ENCODE assay signal across 9 mouse cellular contexts in the genomic region with DNA sequence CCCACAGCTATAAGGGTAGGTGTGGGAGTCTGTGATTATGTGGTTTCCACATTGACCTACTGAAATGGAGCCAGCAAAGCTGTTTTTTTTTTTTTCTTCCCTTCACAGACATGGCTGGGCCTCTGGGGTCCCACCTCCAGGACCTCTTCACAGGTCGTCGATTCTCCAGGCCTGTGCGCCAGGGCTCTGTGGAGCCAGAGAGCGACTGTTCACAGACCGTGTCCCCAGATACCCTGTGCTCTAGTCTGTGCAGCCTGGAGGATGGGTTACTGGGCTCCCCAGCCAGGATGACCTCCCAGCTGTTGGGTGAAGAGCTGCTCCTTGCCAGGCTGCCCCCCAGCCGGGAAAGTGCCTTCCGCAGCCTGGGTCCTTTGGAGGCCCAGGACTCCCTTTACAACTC. TPM values are rescaled to one million over a fixed set of nuclear protein-coding genes. Genes with fewer than 3 reads are reported as not detected.
DNase-seq lines count a peak whose midpoint lies in the region; ATAC-seq and TF ChIP-seq lines count a peak whose summit lies in the region.
"Had no signal": no experiment of that assay in that cellular context is flagged by ENCODE, and none has a peak within 500 bp of the region (broad histone marks: within the 10 kb centered on the region; RNA-seq: fewer than 3 reads in every experiment).

No protein-coding gene starts in this region.

- TF ChIP-seq POLR2A in limb, embryonic 14.5 days (IDR thresholded peaks at IDR 0.05; ENCODE audit: borderline replicate concordance, extremely low read depth, insufficient read depth, insufficient read length): no peak

- peak overlapping the region; percentile 27 for H3K4me3 ChIP-seq in forebrain, embryonic 10.5 days
- H3K4me3 ChIP-seq in forebrain, postnatal 0 days (ENCODE audit: low read depth, low read length): no peak overlapping the region
- H3K4me3 ChIP-seq in neural tube, embryonic 11.5 days (ENCODE audit: low read depth, low read length): no peak overlapping the region
- no peak overlapping the region for H3K4me3 ChIP-seq in neural tube, embryonic 15.5 days (replicated peaks)
- H3K4me3 ChIP-seq in limb, embryonic 14.5 days (replicated peaks; ENCODE audit: low read length): no peak overlapping the region
- H3K4me3 ChIP-seq: heart, embryonic 12.5 days had no signal

- H3K4me2 ChIP-seq in forebrain, postnatal 0 days (ENCODE audit: low read depth): no peak overlapping the region
- H3K4me2 ChIP-seq in neural tube, embryonic 11.5 days (ENCODE audit: low read depth): no peak overlapping the region
- no peak overlapping the region for H3K4me2 ChIP-seq in neural tube, embryonic 15.5 days
- H3K4me2 ChIP-seq in limb, embryonic 14.5 days (replicated peaks; ENCODE audit: low read depth, low read length, severe bottlenecking): no peak overlapping the region; the same call in 1 of the 2 replicates

- ATAC-seq in forebrain, postnatal 0 days: no peak
- no peak for ATAC-seq in neural tube, embryonic 11.5 days (ENCODE audit: insufficient read depth, low FRiP score, low TSS enrichment)
- ATAC-seq in neural tube, embryonic 15.5 days (ENCODE audit: low FRiP score): no peak
- ATAC-seq in limb, embryonic 14.5 days (ENCODE audit: low FRiP score, low read depth): no peak
- no peak for ATAC-seq in megakaryocyte, adult 5-6 weeks (ENCODE audit: poor library complexity, severe bottlenecking)

- 52% methylated on average over 7 of the region's 7 CpGs for WGBS in forebrain, embryonic 10.5 days
- WGBS in forebrain, postnatal 0 days: 43% methylated on average over 7 of the region's 7 CpGs
- WGBS in neural tube, embryonic 11.5 days: 48% methylated on average over 7 of the region's 7 CpGs
- 43% methylated on average over 7 of the region's 7 CpGs for WGBS in neural tube, embryonic 15.5 days
- WGBS in limb, embryonic 14.5 days: 42% methylated on average over 7 of the region's 7 CpGs

- H3K9me3 ChIP-seq in forebrain, embryonic 10.5 days: no peaks in the 10 kb centered on the region
- no peaks in the 10 kb centered on the region for H3K9me3 ChIP-seq in forebrain, postnatal 0 days (ENCODE audit: low read length)
- H3K9me3 ChIP-seq in neural tube, embryonic 11.5 days (ENCODE audit: control insufficient read depth, low read length): no peaks in the 10 kb centered on the region
- no peaks in the 10 kb centered on the region for H3K9me3 ChIP-seq in neural tube, embryonic 15.5 days (replicated peaks)
- H3K9me3 ChIP-seq in limb, embryonic 14.5 days (ENCODE audit: control insufficient read depth, low read length): no peaks in the 10 kb centered on the region
- H3K9me3 ChIP-seq: heart, embryonic 12.5 days had no signal

- no peak for DNase-seq in forebrain, embryonic 10.5 days (ENCODE audit: extremely low spot score, low spot score)
- no peak for DNase-seq in forebrain, postnatal 0 days
- DNase-seq in neural tube, embryonic 11.5 days (ENCODE audit: low spot score): no peak
- no peak for DNase-seq in limb, embryonic 14.5 days (ENCODE audit: low spot score)
- no peak for DNase-seq in urinary bladder, postnatal 14 days (ENCODE audit: low spot score)
- no peak for DNase-seq in adrenal gland, postnatal 4 days (ENCODE audit: low spot score in 2 of 2)

- peak overlapping the region; percentile 83 for H3K27ac ChIP-seq in forebrain, embryonic 10.5 days
- no peak overlapping the region for H3K27ac ChIP-seq in forebrain, postnatal 0 days (ENCODE audit: low read depth, low read length)
- peak overlapping the region; percentile 54; the same call in 1 of the 2 replicates for H3K27ac ChIP-seq in neural tube, embryonic 11.5 days (ENCODE audit: low read depth, low read length)
- H3K27ac ChIP-seq in neural tube, embryonic 15.5 days (replicated peaks): no peak overlapping the region
- H3K27ac ChIP-seq in limb, embryonic 14.5 days (replicated peaks; ENCODE audit: low read depth, low read length): no peak overlapping the region

- H3K9ac ChIP-seq in forebrain, postnatal 0 days: no peak overlapping the region
- H3K9ac ChIP-seq in neural tube, embryonic 11.5 days (ENCODE audit: low read length): no peak overlapping the region
- no peak overlapping the region for H3K9ac ChIP-seq in neural tube, embryonic 15.5 days (replicated peaks)
- peak overlapping the region; percentile 29 for H3K9ac ChIP-seq in limb, embryonic 14.5 days (ENCODE audit: low read depth, low read length, severe bottlenecking)
- H3K9ac ChIP-seq: heart, embryonic 12.5 days had no signal

- peaks cover 47% of the 10 kb centered on the region for H3K36me3 ChIP-seq in forebrain, embryonic 10.5 days (replicated peaks)
- peaks cover 35% of the 10 kb centered on the region for H3K36me3 ChIP-seq in forebrain, postnatal 0 days (ENCODE audit: insufficient read depth)
- peaks cover 7% of the 10 kb centered on the region; the same call in 1 of the 2 replicates for H3K36me3 ChIP-seq in neural tube, embryonic 11.5 days (ENCODE audit: control insufficient read depth, insufficient read depth, low read length)
- peaks cover 42% of the 10 kb centered on the region for H3K36me3 ChIP-seq in neural tube, embryonic 15.5 days
- H3K36me3 ChIP-seq in limb, embryonic 14.5 days (ENCODE audit: control insufficient read depth, insufficient read depth, low read length): peaks cover 31% of the 10 kb centered on the region

- no peak for TF ChIP-seq CTCF in forebrain, postnatal 0 days (IDR thresholded peaks at IDR 0.05; ENCODE audit: low read depth)

- H3K4me1 ChIP-seq in forebrain, embryonic 10.5 days: peaks cover 55% of the 10 kb centered on the region
- H3K4me1 ChIP-seq in forebrain, postnatal 0 days (ENCODE audit: insufficient read depth): no peaks in the 10 kb centered on the region
- peaks cover 16% of the 10 kb centered on the region for H3K4me1 ChIP-seq in neural tube, embryonic 11.5 days (ENCODE audit: control insufficient read depth, insufficient read depth, low read length)
- H3K4me1 ChIP-seq in neural tube, embryonic 15.5 days: peaks cover 33% of the 10 kb centered on the region
- peaks cover 19% of the 10 kb centered on the region for H3K4me1 ChIP-seq in limb, embryonic 14.5 days (ENCODE audit: control insufficient read depth, insufficient read depth, low read length)

- 0 out of 2 replicates have a peak, but pooled peaks cover 4% of the 10 kb centered on the region for H3K27me3 ChIP-seq in forebrain, embryonic 10.5 days (ENCODE audit: poor library complexity, severe bottlenecking)
- H3K27me3 ChIP-seq in forebrain, postnatal 0 days (ENCODE audit: insufficient read depth, low read length): no peaks in the 10 kb centered on the region
- no peaks in the 10 kb centered on the region for H3K27me3 ChIP-seq in neural tube, embryonic 11.5 days (ENCODE audit: control insufficient read depth, insufficient read depth, low read length)
- H3K27me3 ChIP-seq in neural tube, embryonic 15.5 days (replicated peaks): no peaks in the 10 kb centered on the region
- no peaks in the 10 kb centered on the region for H3K27me3 ChIP-seq in limb, embryonic 14.5 days (ENCODE audit: control insufficient read depth, insufficient read depth, low read length)

RNA-seq across cellular contexts. Expression of gene Fam131a, which starts 8.3 kb away (rescaled TPM):
- 6.3 and 7.1 TPM in 2 replicates for polyA plus RNA-seq in forebrain, embryonic 10.5 days (2016; fragmentation: Nextera tagmentation; extraction: Ambion mirVana)
- 169 and 200 TPM in 2 replicates for total RNA-seq in forebrain, postnatal 0 days (2014; rRNA removed)
- polyA plus RNA-seq in forebrain, postnatal 0 days (2015; fragmentation: Nextera tagmentation; extraction: Ambion mirVana): 81.6 and 89.9 TPM in 2 replicates
- 11.6 and 17.8 TPM in 2 replicates for polyA plus RNA-seq in neural tube, embryonic 11.5 days (2014; fragmentation: Nextera tagmentation; extraction: Ambion mirVana)
- polyA plus RNA-seq in neural tube, embryonic 15.5 days (2015; fragmentation: Nextera tagmentation; extraction: Ambion mirVana): 42.2 and 48.6 TPM in 2 replicates
- polyA plus RNA-seq in limb, embryonic 14.5 days (2012; rRNA removed): 15.6 and 21.3 TPM in 2 replicates
- 10.3 and 11.0 TPM in 2 replicates for polyA plus RNA-seq in limb, embryonic 14.5 days (2014; fragmentation: Nextera tagmentation; extraction: Ambion mirVana)
- 0.09 and 0.33 TPM in 2 replicates for total RNA-seq in megakaryocyte, adult 5-6 weeks (2015)
- 0.16 and 0.55 TPM in 2 replicates for total RNA-seq in megakaryocyte, adult 5-6 weeks (2017)
- 10 to 100 TPM; 14.4 to 15.4 TPM for total RNA-seq in adrenal gland, postnatal 4 days (2021)

RNA-seq across cellular contexts. Expression of gene Polr2h, which starts 16.1 kb away (rescaled TPM):
- 155 and 163 TPM in 2 replicates for polyA plus RNA-seq in forebrain, embryonic 10.5 days (2016; fragmentation: Nextera tagmentation; extraction: Ambion mirVana)
- 43.7 and 55.3 TPM in 2 replicates for total RNA-seq in forebrain, postnatal 0 days (2014; rRNA removed)
- polyA plus RNA-seq in forebrain, postnatal 0 days (2015; fragmentation: Nextera tagmentation; extraction: Ambion mirVana): 87.4 and 103 TPM in 2 replicates
- polyA plus RNA-seq in neural tube, embryonic 11.5 days (2014; fragmentation: Nextera tagmentation; extraction: Ambion mirVana): 121 and 125 TPM in 2 replicates
- polyA plus RNA-seq in neural tube, embryonic 15.5 days (2015; fragmentation: Nextera tagmentation; extraction: Ambion mirVana): 90.9 and 95.4 TPM in 2 replicates
- polyA plus RNA-seq in limb, embryonic 14.5 days (2012; rRNA removed): 65.1 and 77.0 TPM in 2 replicates
- polyA plus RNA-seq in limb, embryonic 14.5 days (2014; fragmentation: Nextera tagmentation; extraction: Ambion mirVana): 112 and 121 TPM in 2 replicates
- 34.7 and 36.7 TPM in 2 replicates for total RNA-seq in megakaryocyte, adult 5-6 weeks (2015)
- 27.8 and 29.2 TPM in 2 replicates for total RNA-seq in megakaryocyte, adult 5-6 weeks (2017)
- total RNA-seq in adrenal gland, postnatal 4 days (2021): 10 to 100 TPM; 39.8 to 41.0 TPM

RNA-seq across cellular contexts. Expression of gene Clcn2, which starts 16.2 kb away (rescaled TPM):
- polyA plus RNA-seq in forebrain, embryonic 10.5 days (2016; fragmentation: Nextera tagmentation; extraction: Ambion mirVana): 11.4 and 12.5 TPM in 2 replicates
- total RNA-seq in forebrain, postnatal 0 days (2014; rRNA removed): 41.9 and 47.9 TPM in 2 replicates
- 10.7 and 14.1 TPM in 2 replicates for polyA plus RNA-seq in forebrain, postnatal 0 days (2015; fragmentation: Nextera tagmentation; extraction: Ambion mirVana)
- 22.0 and 26.4 TPM in 2 replicates for polyA plus RNA-seq in neural tube, embryonic 11.5 days (2014; fragmentation: Nextera tagmentation; extraction: Ambion mirVana)
- 27.4 and 34.6 TPM in 2 replicates for polyA plus RNA-seq in neural tube, embryonic 15.5 days (2015; fragmentation: Nextera tagmentation; extraction: Ambion mirVana)
- polyA plus RNA-seq in limb, embryonic 14.5 days (2012; rRNA removed): 72.9 and 102 TPM in 2 replicates
- polyA plus RNA-seq in limb, embryonic 14.5 days (2014; fragmentation: Nextera tagmentation; extraction: Ambion mirVana): 17.1 and 21.6 TPM in 2 replicates
- total RNA-seq in megakaryocyte, adult 5-6 weeks (2015): 0.49 and 0.84 TPM in 2 replicates
- 1.3 and 1.4 TPM in 2 replicates for total RNA-seq in megakaryocyte, adult 5-6 weeks (2017)
- total RNA-seq in adrenal gland, postnatal 4 days (2021): 10 to 100 TPM; 49.6 to 57.3 TPM

RNA-seq across cellular contexts. Expression of gene Chrd, which starts 31.6 kb away (rescaled TPM):
- 0.87 and 1.2 TPM in 2 replicates for polyA plus RNA-seq in forebrain, embryonic 10.5 days (2016; fragmentation: Nextera tagmentation; extraction: Ambion mirVana)
- 15.8 and 15.9 TPM in 2 replicates for total RNA-seq in forebrain, postnatal 0 days (2014; rRNA removed)
- polyA plus RNA-seq in forebrain, postnatal 0 days (2015; fragmentation: Nextera tagmentation; extraction: Ambion mirVana): 3.4 and 3.6 TPM in 2 replicates
- 3.7 and 5.2 TPM in 2 replicates for polyA plus RNA-seq in neural tube, embryonic 11.5 days (2014; fragmentation: Nextera tagmentation; extraction: Ambion mirVana)
- 6.3 and 7.5 TPM in 2 replicates for polyA plus RNA-seq in neural tube, embryonic 15.5 days (2015; fragmentation: Nextera tagmentation; extraction: Ambion mirVana)
- 38.9 and 47.1 TPM in 2 replicates for polyA plus RNA-seq in limb, embryonic 14.5 days (2012; rRNA removed)
- polyA plus RNA-seq in limb, embryonic 14.5 days (2014; fragmentation: Nextera tagmentation; extraction: Ambion mirVana): 11.5 and 11.6 TPM in 2 replicates
- not detected in 2 replicates for total RNA-seq in megakaryocyte, adult 5-6 weeks (2015)
- total RNA-seq in megakaryocyte, adult 5-6 weeks (2017): not detected in 2 replicates
- total RNA-seq in adrenal gland, postnatal 4 days (2021): 10 to 100 TPM; 14.8 to 17.1 TPM

RNA-seq across cellular contexts. Expression of gene Thpo, which starts 33.0 kb away (rescaled TPM):
- polyA plus RNA-seq in forebrain, embryonic 10.5 days (2016; fragmentation: Nextera tagmentation; extraction: Ambion mirVana): 0.31 and 0.46 TPM in 2 replicates
- total RNA-seq in forebrain, postnatal 0 days (2014; rRNA removed): 0.69 and 1.0 TPM in 2 replicates
- 0.51 and 0.52 TPM in 2 replicates for polyA plus RNA-seq in forebrain, postnatal 0 days (2015; fragmentation: Nextera tagmentation; extraction: Ambion mirVana)
- polyA plus RNA-seq in neural tube, embryonic 11.5 days (2014; fragmentation: Nextera tagmentation; extraction: Ambion mirVana): 0.55 and 1.0 TPM in 2 replicates
- polyA plus RNA-seq in neural tube, embryonic 15.5 days (2015; fragmentation: Nextera tagmentation; extraction: Ambion mirVana): 1.0 and 1.2 TPM in 2 replicates
- polyA plus RNA-seq in limb, embryonic 14.5 days (2012; rRNA removed): 3.8 and 4.5 TPM in 2 replicates
- polyA plus RNA-seq in limb, embryonic 14.5 days (2014; fragmentation: Nextera tagmentation; extraction: Ambion mirVana): 0.78 and 1.4 TPM in 2 replicates
- not detected in 2 replicates for total RNA-seq in megakaryocyte, adult 5-6 weeks (2015)
- not detected in 2 replicates for total RNA-seq in megakaryocyte, adult 5-6 weeks (2017)
- 1 to 10 TPM; 3.8 to 5.0 TPM for total RNA-seq in adrenal gland, postnatal 4 days (2021)

Comparison
In these comparisons a context has a peak if more than half of its experiments do, and no peak if none do; other contexts are left out.
1. H3K27ac ChIP-seq: peak in forebrain, embryonic 10.5 days (single experiment) and neural tube, embryonic 11.5 days (single experiment); none in forebrain, postnatal 0 days (single experiment), neural tube, embryonic 15.5 days (single experiment) and limb, embryonic 14.5 days (single experiment).